Mouse (Mus musculus) neural tube, embryonic 14.5 days (tissue): ENCODE results near the gene Col1a2. TPM values are rescaled to one million over a fixed set of nuclear protein-coding genes. Genes with fewer than 3 reads are reported as not detected.

ENCODE experiments used
- ATAC-seq: fragments of 200-750 bp; cut with Nextera tagmentation; 2 replicates; pipeline ENCODE4 v1.8.0; 2017; ENCODE audit warnings: low read depth, mild to moderate bottlenecking, moderate TSS enrichment, moderate library complexity
- H3K27ac ChIP-seq: fragments of 300-500 bp; sonication (generic); 2 replicates; pipeline ENCODE4 v1.5.1; 2014; ENCODE audit warnings: low read depth, mild to moderate bottlenecking, control low read depth, low read length, moderate library complexity, mixed read lengths
- H3K27me3 ChIP-seq: fragments of 300-500 bp; sonication (generic); 2 replicates; pipeline ENCODE4 v1.6.1; 2014; ENCODE audit warnings: low read length; ENCODE audit not compliant: control insufficient read depth, insufficient read depth
- H3K36me3 ChIP-seq: fragments of 300-500 bp; sonication (generic); 2 replicates; pipeline ENCODE4 v1.6.1; 2014; ENCODE audit warnings: low read length, mixed read lengths; ENCODE audit not compliant: control insufficient read depth, insufficient read depth
- H3K4me1 ChIP-seq: fragments of 300-500 bp; sonication (generic); 2 replicates; pipeline ENCODE4 v1.6.1; 2014; ENCODE audit warnings: low read length; ENCODE audit not compliant: control insufficient read depth, insufficient read depth
- H3K4me2 ChIP-seq: fragments of 300-500 bp; sonication (generic); 2 replicates; pipeline ENCODE4 v1.6.1; 2014; ENCODE audit warnings: mild to moderate bottlenecking, low read depth, low read length, control low read depth
- H3K4me3 ChIP-seq: fragments of 300-500 bp; sonication (generic); 2 replicates; pipeline ENCODE4 v1.5.1; 2014; ENCODE audit warnings: low read depth, low read length, control low read depth, mixed read lengths
- H3K9ac ChIP-seq: fragments of 300-500 bp; sonication (generic); replicated peaks from 2 replicates; pipeline ENCODE4 v1.6.1; 2014; ENCODE audit warnings: low read depth, mild to moderate bottlenecking, control low read depth, low read length, mixed read lengths
- H3K9me3 ChIP-seq: fragments of 300-500 bp; sonication (generic); 2 replicates; pipeline ENCODE4 v1.6.1; 2016; ENCODE audit warnings: low read length; ENCODE audit not compliant: control insufficient read depth
- WGBS: fragments of 180-500 bp; shearing (Covaris S2); extraction: QIAGEN DNeasy Blood & Tissue Kit; methylation state at CpG from one replicate; pipeline ENCODE4 v1.1.7; 2014; 5-methylcytosine and 5-hydroxymethylcytosine counted together
- polyA plus RNA-seq: library from polyadenylated mRNA; unstranded; fragments of >200 nt; fragmentation: Nextera tagmentation; extraction: Ambion mirVana; gene quantifications from 2 replicates; pipeline ENCODE4 v1.2.1, GENCODE M21; 2014

Col1a2 gene
- polyA plus RNA-seq, 1 experiment from 2014 or later = 7.8 TPM

DNA sequence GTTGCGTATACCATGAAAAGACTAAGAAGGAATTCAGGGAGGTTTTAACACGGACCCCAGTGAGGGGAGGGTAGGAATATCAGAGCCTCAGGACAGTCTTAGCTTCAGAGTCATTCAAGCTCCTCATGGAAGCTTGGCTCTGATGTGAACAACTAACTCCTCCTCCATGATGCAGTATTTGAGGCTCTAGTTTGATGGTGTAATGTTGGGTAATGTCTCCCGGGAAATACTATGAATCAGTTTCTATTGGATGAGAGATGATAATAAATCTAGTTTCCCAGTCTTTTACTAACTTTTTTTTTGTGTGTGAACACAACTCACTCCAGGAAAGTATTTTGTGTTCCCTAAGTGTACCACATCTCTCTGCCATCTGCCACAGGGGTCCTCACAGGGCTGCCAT, 84.1 kb downstream of the Col1a2 start:
- Histone ChIP-seq H3K9me3 (no peaks in the 10 kb centered on the region), H3K4me3 (no peak overlapping the region), H3K4me2 (no peak overlapping the region), H3K27me3 (no peaks in the 10 kb centered on the region), H3K36me3 (no peaks in the 10 kb centered on the region), H3K4me1 (no peaks in the 10 kb centered on the region), H3K27ac (no peak overlapping the region), H3K9ac (no peak overlapping the region)
- WGBS = 87% methylated on average over 3 of the region's 3 CpGs
- ATAC-seq = no peak

DNA sequence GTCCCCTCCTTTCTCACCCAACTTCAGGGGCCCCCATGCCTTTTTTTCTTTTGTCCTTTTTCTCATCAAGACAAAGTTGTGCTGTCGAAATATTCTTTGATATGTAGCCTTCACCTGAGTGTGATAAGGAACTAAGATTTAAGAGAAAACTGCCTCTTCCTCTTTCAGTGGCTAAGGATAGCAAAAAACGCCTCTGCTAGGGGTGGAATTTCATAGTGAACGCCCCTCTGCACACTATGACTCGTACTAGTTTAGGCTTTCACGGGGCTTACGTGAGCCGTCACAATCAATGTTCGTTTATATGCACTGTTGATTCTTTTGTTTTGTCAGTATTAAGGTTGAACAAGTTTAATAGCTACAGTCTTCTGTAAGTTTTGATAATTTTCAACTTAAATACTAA, 85.5 kb downstream of the Col1a2 start:
- Histone ChIP-seq H3K9ac (no peak overlapping the region), H3K36me3 (no peaks in the 10 kb centered on the region), H3K4me2 (no peak overlapping the region), H3K4me3 (no peak overlapping the region), H3K4me1 (no peaks in the 10 kb centered on the region), H3K27ac (no peak overlapping the region), H3K9me3 (no peaks in the 10 kb centered on the region), H3K27me3 (no peaks in the 10 kb centered on the region)
- 79% methylated on average over 8 of the region's 8 CpGs for WGBS
- ATAC-seq = no peak

Other genes starting within 250 kb of the Col1a2 start
- 56.7 and 58.6 TPM in 2 replicates for gene Casd1, start 96.0 kb downstream of the Col1a2 start, polyA plus RNA-seq
- gene Sgce, start 242.4 kb downstream of the Col1a2 start, polyA plus RNA-seq = 46.0 and 48.4 TPM in 2 replicates
- 4.6 and 7.0 TPM in 2 replicates for gene Peg10, start 242.5 kb downstream of the Col1a2 start, polyA plus RNA-seq